Mouse (Mus musculus) effector memory CD4-positive, alpha-beta T cell, adult 5 months (primary cell): ENCODE results near the gene Fos. TPM values are rescaled to one million over a fixed set of nuclear protein-coding genes. Genes with fewer than 3 reads are reported as not detected.

ENCODE experiments used
- polyA plus RNA-seq: library from polyadenylated mRNA; unstranded; fragments of 100-300 nt; shearing (Covaris generic); gene quantifications from one replicate; pipeline ENCODE4 v1.2.1, GENCODE M21; 2017

Fos gene
- 294 TPM for polyA plus RNA-seq

DNA sequence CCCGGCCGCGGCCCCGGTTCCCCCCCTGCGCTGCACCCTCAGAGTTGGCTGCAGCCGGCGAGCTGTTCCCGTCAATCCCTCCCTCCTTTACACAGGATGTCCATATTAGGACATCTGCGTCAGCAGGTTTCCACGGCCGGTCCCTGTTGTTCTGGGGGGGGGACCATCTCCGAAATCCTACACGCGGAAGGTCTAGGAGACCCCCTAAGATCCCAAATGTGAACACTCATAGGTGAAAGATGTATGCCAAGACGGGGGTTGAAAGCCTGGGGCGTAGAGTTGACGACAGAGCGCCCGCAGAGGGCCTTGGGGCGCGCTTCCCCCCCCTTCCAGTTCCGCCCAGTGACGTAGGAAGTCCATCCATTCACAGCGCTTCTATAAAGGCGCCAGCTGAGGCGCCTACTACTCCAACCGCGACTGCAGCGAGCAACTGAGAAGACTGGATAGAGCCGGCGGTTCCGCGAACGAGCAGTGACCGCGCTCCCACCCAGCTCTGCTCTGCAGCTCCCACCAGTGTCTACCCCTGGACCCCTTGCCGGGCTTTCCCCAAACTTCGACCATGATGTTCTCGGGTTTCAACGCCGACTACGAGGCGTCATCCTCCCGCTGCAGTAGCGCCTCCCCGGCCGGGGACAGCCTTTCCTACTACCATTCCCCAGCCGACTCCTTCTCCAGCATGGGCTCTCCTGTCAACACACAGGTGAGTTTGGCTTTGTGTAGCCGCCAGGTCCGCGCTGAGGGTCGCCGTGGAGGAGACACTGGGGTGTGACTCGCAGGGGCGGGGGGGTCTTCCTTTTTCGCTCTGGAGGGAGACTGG lies at the start of gene Fos:
Gene Fos, plus strand, starts transcription at position 410 of the 817 bp plus-strand sequence.

Other genes with a start within 250 kb of the Fos start
- 3.9 TPM for gene Mlh3, start 203.3 kb upstream of the Fos start, polyA plus RNA-seq
- gene Acyp1, start 185.5 kb upstream of the Fos start, polyA plus RNA-seq, result 33.0 TPM
- 0.19 TPM for gene Zc2hc1c, start 185.3 kb upstream of the Fos start, polyA plus RNA-seq
- gene Nek9, start 134.5 kb upstream of the Fos start, polyA plus RNA-seq, result 26.1 TPM
- gene Tmed10, start 99.0 kb upstream of the Fos start, polyA plus RNA-seq, result 209 TPM
- gene Jdp2, start 125.1 kb downstream of the Fos start, polyA plus RNA-seq, result 9.6 TPM
- 606 TPM for gene Batf, start 212.8 kb downstream of the Fos start, polyA plus RNA-seq